In genomic region chr5:103423927-103424315, GRCm38 (mm10) we compare ENCODE assay signal across 10 mouse cellular contexts. TPM values are rescaled to one million over a fixed set of nuclear protein-coding genes. Genes with fewer than 3 reads are reported as not detected.
DNase-seq lines count a peak whose midpoint lies in the region; ATAC-seq and TF ChIP-seq lines count a peak whose summit lies in the region.
"Had no signal": no experiment of that assay in that cellular context is flagged by ENCODE, and none has a peak within 500 bp of the region (broad histone marks: within the 10 kb centered on the region; RNA-seq: fewer than 3 reads in every experiment).

No protein-coding gene starts in this region.

- no peak for ATAC-seq in hindbrain, embryonic 12.5 days (ENCODE audit: low FRiP score)
- ATAC-seq in limb, embryonic 15.5 days (ENCODE audit: insufficient number of reproducible peaks, low FRiP score, low TSS enrichment, low read depth): no peak
- no peak for ATAC-seq in stomach, embryonic 14.5 days (ENCODE audit: insufficient number of reproducible peaks, insufficient read depth, low FRiP score, low read depth)

- WGBS in hindbrain, embryonic 12.5 days: 5% methylated on average over 5 of the region's 5 CpGs
- WGBS in limb, embryonic 15.5 days: 45% methylated on average over 5 of the region's 5 CpGs
- WGBS in stomach, embryonic 14.5 days: 24% methylated on average over 5 of the region's 5 CpGs

- H3K4me1 ChIP-seq in hindbrain, embryonic 12.5 days: peaks cover 29% of the 10 kb centered on the region
- H3K4me1 ChIP-seq in limb, embryonic 15.5 days: peaks cover 17% of the 10 kb centered on the region
- peaks cover 26% of the 10 kb centered on the region; the same call in 1 of the 2 replicates for H3K4me1 ChIP-seq in stomach, embryonic 14.5 days (ENCODE audit: control insufficient read depth, insufficient read depth, low read length)

- no peaks in the 10 kb centered on the region for H3K9me3 ChIP-seq in hindbrain, embryonic 12.5 days (replicated peaks)
- no peaks in the 10 kb centered on the region for H3K9me3 ChIP-seq in limb, embryonic 15.5 days
- no peaks in the 10 kb centered on the region for H3K9me3 ChIP-seq in stomach, embryonic 14.5 days (ENCODE audit: control insufficient read depth, low read depth, low read length)

- no peak overlapping the region; the same call in 1 of the 2 replicates for H3K4me3 ChIP-seq in layer of hippocampus, adult 2 months
- peak overlapping the region; percentile 82; the same call in 1 of the 2 replicates for H3K4me3 ChIP-seq in hindbrain, embryonic 12.5 days
- H3K4me3 ChIP-seq in limb, embryonic 15.5 days: peak overlapping the region; percentile 77; the same call in 1 of the 2 replicates
- H3K4me3 ChIP-seq in stomach, embryonic 14.5 days (ENCODE audit: low read depth, low read length): peak overlapping the region; percentile 90

- no peaks in the 10 kb centered on the region for H3K36me3 ChIP-seq in hindbrain, embryonic 12.5 days
- no peaks in the 10 kb centered on the region for H3K36me3 ChIP-seq in limb, embryonic 15.5 days
- no peaks in the 10 kb centered on the region for H3K36me3 ChIP-seq in stomach, embryonic 14.5 days (ENCODE audit: control insufficient read depth, insufficient read depth, low read length)
- H3K36me3 ChIP-seq: G1E had no signal

- H3K4me2 ChIP-seq in hindbrain, embryonic 12.5 days (replicated peaks): peak overlapping the region; percentile 92
- H3K4me2 ChIP-seq in limb, embryonic 15.5 days: no peak overlapping the region; the same call in 1 of the 2 replicates
- peak overlapping the region; percentile 85 for H3K4me2 ChIP-seq in stomach, embryonic 14.5 days (replicated peaks; ENCODE audit: low read depth, low read length)

- H3K27ac ChIP-seq in layer of hippocampus, adult 2 months: peak overlapping the region; percentile 76; the same call in 1 of the 2 replicates
- H3K27ac ChIP-seq in hindbrain, embryonic 12.5 days: peak overlapping the region; percentile 60
- H3K27ac ChIP-seq in limb, embryonic 15.5 days: no peak overlapping the region
- H3K27ac ChIP-seq in stomach, embryonic 14.5 days (ENCODE audit: low read length): peak overlapping the region; percentile 64; the same call in 1 of the 2 replicates

- H3K27me3 ChIP-seq in hindbrain, embryonic 12.5 days: 0 out of 2 replicates have a peak, but pooled peaks cover 4% of the 10 kb centered on the region
- peaks cover 6% of the 10 kb centered on the region for H3K27me3 ChIP-seq in limb, embryonic 15.5 days
- no peaks in the 10 kb centered on the region for H3K27me3 ChIP-seq in stomach, embryonic 14.5 days (ENCODE audit: control insufficient read depth, insufficient read depth, low read length)

- TF ChIP-seq CTCF in layer of hippocampus, adult 2 months (conservative IDR thresholded peaks at IDR 0.05): no peak

- H3K9ac ChIP-seq in hindbrain, embryonic 12.5 days: no peak overlapping the region
- no peak overlapping the region for H3K9ac ChIP-seq in limb, embryonic 15.5 days
- no peak overlapping the region for H3K9ac ChIP-seq in stomach, embryonic 14.5 days (replicated peaks; ENCODE audit: low read depth, low read length)

- DNase-seq in layer of hippocampus, adult 2 months (ENCODE audit: low spot score in 2 of 2): no peak
- no peak for DNase-seq in layer of hippocampus, postnatal 10 days (ENCODE audit: low spot score in 2 of 2)
- DNase-seq in layer of hippocampus, adult 9-10 months (ENCODE audit: low spot score): no peak
- no peak for DNase-seq in urinary bladder, postnatal 36 days (ENCODE audit: low spot score in 2 of 2)
- no peak for DNase-seq in frontal cortex, postnatal 25 days (ENCODE audit: low spot score in 2 of 2)
- DNase-seq: thymus, postnatal 25 days had no signal

RNA-seq across cellular contexts. Expression of gene Ptpn13, which starts 1.1 kb away (rescaled TPM):
- total RNA-seq in layer of hippocampus, adult 2 months (2021): 10 to 100 TPM in 1 of 2 experiments, 1 to 10 TPM in 1; 9.7 to 13.4 TPM
- total RNA-seq in layer of hippocampus, postnatal 10 days (2021): 10 to 100 TPM in 1 of 2 experiments, 1 to 10 TPM in 1; 9.5 to 11.2 TPM
- polyA plus RNA-seq in hindbrain, embryonic 12.5 days (2016; fragmentation: Nextera tagmentation; extraction: Ambion mirVana): 19.2 and 19.3 TPM in 2 replicates
- polyA plus RNA-seq in limb, embryonic 15.5 days (2015; fragmentation: Nextera tagmentation; extraction: Ambion mirVana): 16.0 and 20.1 TPM in 2 replicates
- polyA plus RNA-seq in stomach, embryonic 14.5 days (2014; fragmentation: Nextera tagmentation; extraction: Ambion mirVana): 26.3 and 28.5 TPM in 2 replicates
- polyA plus RNA-seq: G1E had no signal
